Mouse (Mus musculus) stomach, embryonic 16.5 days (tissue): ENCODE measurements around the gene Zdhhc13. TPM values are rescaled to one million over a fixed set of nuclear protein-coding genes. Genes with fewer than 3 reads are reported as not detected.

ENCODE experiments used
- ATAC-seq: fragments of 200-750 bp; cut with Nextera tagmentation; 2 replicates; pipeline ENCODE4 v1.8.0; 2017; ENCODE audit warnings: moderate number of reproducible peaks, moderate TSS enrichment; ENCODE audit not compliant: insufficient read depth, low FRiP score
- H3K27ac ChIP-seq: fragments of 300-500 bp; sonication (generic); 2 replicates; pipeline ENCODE4 v1.5.1; 2014; ENCODE audit warnings: low read length
- H3K27me3 ChIP-seq: fragments of 300-500 bp; sonication (generic); 2 replicates; pipeline ENCODE4 v1.6.1; 2014; ENCODE audit warnings: low read length, control low read depth, mixed read lengths; ENCODE audit not compliant: control insufficient read depth, insufficient read depth
- H3K36me3 ChIP-seq: fragments of 300-500 bp; sonication (generic); 2 replicates; pipeline ENCODE4 v1.6.1; 2014; ENCODE audit warnings: low read length; ENCODE audit not compliant: control insufficient read depth, insufficient read depth
- H3K4me1 ChIP-seq: fragments of 300-500 bp; sonication (generic); 2 replicates; pipeline ENCODE4 v1.6.1; 2014; ENCODE audit warnings: low read length, control low read depth, mixed read lengths; ENCODE audit not compliant: control insufficient read depth, insufficient read depth
- H3K4me2 ChIP-seq: fragments of 300-500 bp; sonication (generic); 2 replicates; pipeline ENCODE4 v1.6.1; 2014; ENCODE audit warnings: low read depth, low read length, mixed read lengths
- H3K4me3 ChIP-seq: fragments of 300-500 bp; sonication (generic); replicated peaks from 2 replicates; pipeline ENCODE4 v1.5.1; 2014; ENCODE audit warnings: mild to moderate bottlenecking, low read length
- H3K9ac ChIP-seq: fragments of 300-500 bp; sonication (generic); 2 replicates; pipeline ENCODE4 v1.6.1; 2014; ENCODE audit warnings: low read length
- H3K9me3 ChIP-seq: fragments of 300-500 bp; sonication (generic); replicated peaks from 2 replicates; pipeline ENCODE4 v1.6.1; 2016; ENCODE audit warnings: low read length, control low read depth; ENCODE audit not compliant: control insufficient read depth
- WGBS: fragments of 180-500 bp; shearing (Covaris S2); extraction: QIAGEN DNeasy Blood & Tissue Kit; methylation state at CpG from one replicate; pipeline ENCODE4 v1.1.7; 2014; 5-methylcytosine and 5-hydroxymethylcytosine counted together
- polyA plus RNA-seq: library from polyadenylated mRNA; unstranded; fragments of >200 nt; fragmentation: Nextera tagmentation; extraction: Ambion mirVana; gene quantifications from 2 replicates; pipeline ENCODE4 v1.2.1, GENCODE M21; 2015

Gene Zdhhc13
- polyA plus RNA-seq, 1 experiment from 2014 or later: 43.3 TPM

DNA sequence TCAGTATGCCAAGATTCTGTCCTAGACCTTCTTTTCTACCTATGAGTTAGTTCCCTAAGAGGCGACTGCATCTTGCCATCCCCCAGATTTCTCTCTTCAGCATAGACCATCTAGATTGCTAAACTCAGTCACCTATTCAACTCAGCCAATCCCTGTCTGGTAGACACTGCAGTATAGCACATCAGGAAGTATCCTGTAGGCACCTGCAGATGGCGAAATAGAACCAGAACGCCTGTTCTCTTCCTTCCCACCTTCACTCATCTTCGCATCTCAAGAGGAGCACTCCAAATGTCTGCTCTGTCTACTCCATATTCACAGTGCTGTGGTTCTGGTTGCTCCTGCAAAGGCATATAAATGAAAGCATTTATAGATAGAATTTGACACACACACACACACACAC lies 17.8 kb downstream of the Zdhhc13 start:
- 84% methylated on average over 4 of the region's 4 CpGs for WGBS
- Histone ChIP-seq H3K36me3 (peaks cover 19% of the 10 kb centered on the region), H3K27ac (no peak overlapping the region), H3K4me1 (no peaks in the 10 kb centered on the region), H3K27me3 (no peaks in the 10 kb centered on the region), H3K9me3 (no peaks in the 10 kb centered on the region), H3K4me2 (no peak overlapping the region), H3K9ac (no peak overlapping the region), H3K4me3 (no peak overlapping the region)
- ATAC-seq: no peak

DNA sequence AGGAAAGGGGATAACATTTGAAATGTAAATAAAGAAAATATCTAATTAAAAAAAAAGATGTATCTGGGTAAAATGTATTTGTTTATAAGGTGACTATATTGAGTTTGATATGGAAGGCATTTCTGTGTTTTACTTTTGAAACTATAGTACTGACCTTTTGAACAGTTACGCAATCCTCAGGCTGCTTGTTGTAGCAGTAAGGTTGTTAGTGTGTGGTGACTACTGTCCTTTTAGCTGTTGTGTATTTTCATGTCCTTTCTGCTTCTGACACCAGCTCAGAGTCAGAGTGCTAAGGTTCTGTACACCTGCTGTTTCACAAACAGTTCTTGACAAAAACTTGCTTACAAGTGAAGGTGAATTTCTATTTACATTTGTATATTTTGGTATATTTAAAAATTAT lies 21.8 kb downstream of the Zdhhc13 start:
- no peaks in the 10 kb centered on the region for H3K27me3 ChIP-seq
- H3K4me3 ChIP-seq: no peak overlapping the region
- peaks cover 10% of the 10 kb centered on the region; the same call in 1 of the 2 replicates for H3K36me3 ChIP-seq
- no peak overlapping the region for H3K4me2 ChIP-seq
- 100% methylated on average over 1 of the region's 1 CpGs for WGBS
- no peak overlapping the region for H3K9ac ChIP-seq
- H3K4me1 ChIP-seq: no peaks in the 10 kb centered on the region
- H3K9me3 ChIP-seq: no peaks in the 10 kb centered on the region
- no peak overlapping the region for H3K27ac ChIP-seq
- no peak for ATAC-seq

DNA sequence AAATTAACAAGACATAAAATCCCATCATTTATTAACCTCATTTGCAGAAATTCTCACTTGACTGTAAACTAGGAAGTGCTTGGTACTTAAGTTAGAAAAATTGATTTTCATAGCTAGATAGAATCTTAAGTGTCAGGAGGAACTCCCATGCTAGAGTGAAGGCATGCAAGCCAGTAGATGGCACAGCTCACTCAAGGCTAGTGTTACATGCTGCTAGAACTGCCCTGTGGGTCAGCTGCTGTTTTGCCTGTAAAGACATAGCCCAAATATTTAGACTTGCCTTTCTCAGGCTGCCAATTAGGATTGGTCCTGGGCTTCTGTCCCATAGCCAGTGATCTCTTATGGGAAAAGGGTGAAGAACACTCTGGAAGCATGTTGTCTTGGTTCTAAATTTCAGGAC lies 23.6 kb downstream of the Zdhhc13 start:
- no peak for ATAC-seq
- Histone ChIP-seq H3K27me3 (no peaks in the 10 kb centered on the region), H3K9me3 (no peaks in the 10 kb centered on the region), H3K27ac (no peak overlapping the region; the same call in 1 of the 2 replicates), H3K4me2 (no peak overlapping the region), H3K36me3 (0 out of 2 replicates have a peak, but pooled peaks cover 3% of the 10 kb centered on the region), H3K9ac (no peak overlapping the region), H3K4me3 (no peak overlapping the region), H3K4me1 (no peaks in the 10 kb centered on the region)

DNA sequence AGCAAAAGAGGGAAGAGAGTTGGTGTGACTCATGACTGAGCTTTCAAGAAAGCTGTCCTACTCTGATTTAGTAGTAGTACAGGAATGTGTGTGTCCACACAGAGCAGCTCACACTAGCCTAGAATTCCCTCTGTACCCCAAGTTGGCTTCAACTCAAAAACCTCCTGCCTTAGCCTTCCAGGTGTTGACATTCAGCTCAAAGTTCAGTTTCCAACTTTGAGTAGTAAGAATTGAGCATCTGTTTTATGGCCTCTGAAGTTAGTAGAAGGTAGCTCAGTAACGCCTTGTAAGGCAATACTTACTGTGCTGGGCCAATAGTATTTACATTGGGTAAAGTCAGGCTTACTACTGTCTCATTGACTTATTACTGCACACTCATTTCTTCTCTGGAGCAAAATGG lies 24.8 kb downstream of the Zdhhc13 start:
- no peaks in the 10 kb centered on the region for H3K27me3 ChIP-seq
- 0 out of 2 replicates have a peak overlapping the region, but pooled peaks have one; percentile 56 for H3K27ac ChIP-seq
- no peak overlapping the region for H3K4me2 ChIP-seq
- no peaks in the 10 kb centered on the region for H3K36me3 ChIP-seq
- H3K4me3 ChIP-seq: no peak overlapping the region
- WGBS: 56% methylated on average over 1 of the region's 1 CpGs
- no peaks in the 10 kb centered on the region for H3K9me3 ChIP-seq
- no peaks in the 10 kb centered on the region for H3K4me1 ChIP-seq
- ATAC-seq: peak; percentile 74
- no peak overlapping the region for H3K9ac ChIP-seq

DNA sequence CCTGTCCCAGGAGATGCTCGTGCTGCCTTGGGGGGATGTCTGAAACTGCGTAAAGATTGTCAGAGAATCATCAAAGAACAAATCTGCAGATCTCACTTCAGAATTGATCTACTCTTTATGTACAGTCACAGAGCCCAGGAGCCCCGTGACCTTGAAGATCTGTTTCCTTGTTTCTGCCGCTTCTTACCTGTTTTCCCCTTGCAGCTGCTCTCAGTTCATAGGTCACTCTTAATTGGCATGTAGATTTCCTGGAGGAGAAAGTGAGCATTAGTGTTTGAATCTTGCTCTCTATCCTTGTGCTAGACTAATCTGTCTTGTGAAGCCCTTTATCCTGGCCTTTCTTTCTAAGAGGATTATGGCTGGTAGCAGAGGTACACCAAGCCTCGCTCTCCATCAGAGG lies 32.9 kb downstream of the Zdhhc13 start:
- Histone ChIP-seq H3K9ac (no peak overlapping the region), H3K4me2 (no peak overlapping the region), H3K4me1 (no peaks in the 10 kb centered on the region), H3K36me3 (peaks cover 23% of the 10 kb centered on the region; the same call in 1 of the 2 replicates), H3K27ac (no peak overlapping the region), H3K9me3 (no peaks in the 10 kb centered on the region), H3K27me3 (no peaks in the 10 kb centered on the region), H3K4me3 (no peak overlapping the region)
- WGBS: 87% methylated on average over 5 of the region's 5 CpGs
- ATAC-seq: no peak

DNA sequence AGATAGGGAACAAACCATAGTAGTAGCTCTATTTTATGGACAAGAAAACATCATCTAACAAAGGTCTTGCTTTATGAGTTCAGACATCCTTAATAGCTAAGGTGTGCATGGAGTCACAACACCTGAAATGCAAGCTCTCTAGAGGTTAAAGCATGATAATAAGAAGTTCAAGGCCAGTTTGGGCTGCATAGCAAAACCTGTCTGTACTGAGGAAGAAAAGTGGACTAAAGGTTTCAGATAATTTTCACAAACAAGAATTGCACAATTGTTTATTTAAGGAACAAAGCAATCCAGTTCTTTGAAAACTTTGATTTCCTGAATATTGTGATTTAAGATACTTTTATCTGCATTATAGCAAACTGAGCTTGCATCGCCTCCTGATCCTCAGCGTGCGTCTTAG lies 34.8 kb downstream of the Zdhhc13 start:
- Histone ChIP-seq H3K4me3 (no peak overlapping the region), H3K27ac (no peak overlapping the region), H3K27me3 (no peaks in the 10 kb centered on the region), H3K4me1 (no peaks in the 10 kb centered on the region), H3K9me3 (no peaks in the 10 kb centered on the region), H3K9ac (no peak overlapping the region), H3K4me2 (no peak overlapping the region), H3K36me3 (peaks cover 23% of the 10 kb centered on the region)
- 85% methylated on average over 3 of the region's 3 CpGs for WGBS
- no peak for ATAC-seq

DNA sequence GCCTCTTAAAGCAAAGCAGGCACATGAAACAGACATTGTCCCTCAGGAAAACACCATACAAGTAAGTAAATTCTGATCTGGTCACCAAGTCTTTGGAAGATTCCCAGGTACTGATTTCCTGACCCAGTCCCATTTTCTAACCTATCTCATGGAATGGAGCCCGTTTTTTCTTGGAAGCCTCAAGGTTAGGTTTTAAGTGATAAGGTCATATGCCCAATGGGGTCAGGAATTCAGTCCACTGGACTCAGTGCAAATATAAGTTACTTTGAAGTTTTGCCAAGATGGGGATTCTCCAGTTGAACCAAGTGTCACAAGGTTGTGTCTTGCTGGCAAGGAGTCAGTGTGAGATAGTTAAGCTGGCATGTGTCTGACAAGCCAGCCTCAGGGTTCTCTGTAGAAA lies 35.9 kb downstream of the Zdhhc13 start:
- Histone ChIP-seq H3K27me3 (no peaks in the 10 kb centered on the region), H3K36me3 (peaks cover 23% of the 10 kb centered on the region)

DNA sequence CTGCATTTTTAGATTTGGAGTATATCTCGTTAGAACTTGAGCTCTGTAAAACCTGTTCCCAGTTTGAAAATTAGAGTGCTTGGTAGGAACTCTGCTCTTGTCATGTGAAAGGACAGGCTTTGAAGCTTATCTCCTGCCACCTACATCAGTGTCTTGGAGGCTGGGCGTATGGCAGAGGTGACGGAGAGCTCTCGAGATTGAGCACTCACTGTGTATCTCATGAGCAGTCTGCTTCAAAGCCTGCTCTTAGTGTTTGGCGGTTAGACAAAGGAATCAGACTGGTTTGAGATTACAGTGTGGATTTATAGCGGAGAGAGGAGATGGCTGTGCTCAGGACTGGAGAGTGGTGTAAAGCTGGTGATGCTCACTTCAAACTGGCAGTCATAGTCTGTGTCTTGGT lies 36.4 kb downstream of the Zdhhc13 start:
- no peak overlapping the region for H3K4me2 ChIP-seq
- ATAC-seq: no peak
- H3K36me3 ChIP-seq: peaks cover 23% of the 10 kb centered on the region
- no peaks in the 10 kb centered on the region for H3K27me3 ChIP-seq
- no peak overlapping the region for H3K27ac ChIP-seq
- H3K4me3 ChIP-seq: no peak overlapping the region
- H3K9me3 ChIP-seq: no peaks in the 10 kb centered on the region
- H3K9ac ChIP-seq: no peak overlapping the region
- 81% methylated on average over 6 of the region's 6 CpGs for WGBS
- no peaks in the 10 kb centered on the region for H3K4me1 ChIP-seq

More for the DNA sequence above, 35.9 kb downstream of the Zdhhc13 start:
- no peak for ATAC-seq
- H3K27ac ChIP-seq: no peak overlapping the region
- no peak overlapping the region for H3K4me2 ChIP-seq
- 87% methylated on average over 1 of the region's 1 CpGs for WGBS
- H3K9ac ChIP-seq: no peak overlapping the region
- no peaks in the 10 kb centered on the region for H3K9me3 ChIP-seq
- H3K4me3 ChIP-seq: no peak overlapping the region
- no peaks in the 10 kb centered on the region for H3K4me1 ChIP-seq

DNA sequence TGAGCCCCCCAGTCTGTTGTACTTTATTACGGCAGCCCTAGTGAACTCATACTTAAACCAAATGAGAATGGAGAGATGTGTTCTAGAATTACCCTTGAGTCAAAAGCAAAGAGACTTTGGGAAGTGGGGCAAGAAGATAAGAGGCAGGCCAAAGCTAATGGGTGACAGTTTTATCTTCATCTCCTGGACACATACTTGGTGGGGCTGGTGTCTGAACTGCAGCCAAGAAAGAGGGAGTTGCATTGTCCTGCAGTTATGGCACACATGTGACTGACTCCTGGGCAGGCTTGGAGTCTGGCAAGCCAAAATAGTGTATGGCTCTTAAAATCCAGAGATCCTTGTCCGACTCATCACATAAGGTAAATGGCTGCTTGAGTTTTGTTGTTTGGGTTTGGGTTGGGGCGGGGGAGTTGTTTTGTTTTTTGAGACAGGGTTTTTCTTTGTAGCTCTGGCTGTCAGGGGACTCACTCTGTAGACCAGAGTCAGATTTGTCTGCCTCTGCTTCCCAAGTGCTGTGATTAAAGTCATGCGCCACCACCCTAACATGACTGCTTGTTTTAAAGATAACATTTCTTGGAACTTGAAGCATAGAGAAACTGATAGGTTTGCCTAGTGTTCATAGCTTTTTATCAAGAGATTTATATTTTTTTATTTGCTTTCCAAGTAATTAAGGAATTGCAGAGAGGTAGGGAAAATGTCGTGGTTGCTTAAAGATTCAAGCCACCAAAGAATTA lies 40.5 kb downstream of the Zdhhc13 start:
- H3K4me2 ChIP-seq: no peak overlapping the region
- 0 out of 2 replicates have a peak, but pooled peaks cover 2% of the 10 kb centered on the region for H3K4me1 ChIP-seq
- H3K4me3 ChIP-seq: no peak overlapping the region
- no peak for ATAC-seq
- H3K27ac ChIP-seq: no peak overlapping the region
- H3K36me3 ChIP-seq: peaks cover 10% of the 10 kb centered on the region; the same call in 1 of the 2 replicates
- H3K27me3 ChIP-seq: no peaks in the 10 kb centered on the region
- H3K9ac ChIP-seq: no peak overlapping the region
- H3K9me3 ChIP-seq: no peaks in the 10 kb centered on the region
- 75% methylated on average over 5 of the region's 5 CpGs for WGBS
